Mouse (Mus musculus): ENCODE measurements at regions not wholly inside any gene's neighbourhood (a gene's known extent, or its start where the extent isn't known, plus 50 kb on each side); places are given as distances from the start of the nearest gene placed in this dataset.

DNA sequence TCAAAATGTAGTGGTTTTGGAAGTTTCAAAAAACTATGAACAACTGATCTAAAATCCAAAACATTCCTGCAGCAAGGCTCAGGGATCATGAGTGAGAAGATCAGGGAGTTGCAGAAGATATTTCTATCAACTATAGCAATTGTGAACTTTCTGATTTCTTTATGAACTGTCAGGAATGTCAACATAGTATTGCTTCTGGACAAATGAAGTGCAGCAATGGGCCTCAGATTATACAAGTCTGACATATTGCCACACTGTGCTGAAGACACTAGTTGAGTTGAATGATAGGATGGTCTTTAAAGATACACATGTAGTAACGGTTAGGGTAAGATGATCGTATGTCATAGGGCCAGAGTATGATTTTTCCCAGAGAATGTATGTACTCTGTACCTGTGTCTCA, 290.4 kb upstream of the Meox2 start:
- Histone ChIP-seq H3K9me3 (ENCODE audit: control insufficient read depth, low read length) (no peaks in the 10 kb centered on the region), H3K27ac (ENCODE audit: low read depth, low read length) (no peak overlapping the region), H3K9ac (ENCODE audit: low read depth, low read length) (no peak overlapping the region), H3K27me3 (replicated peaks; ENCODE audit: control insufficient read depth, insufficient read depth, low read length) (no peaks in the 10 kb centered on the region), H3K36me3 (ENCODE audit: control insufficient read depth, insufficient read depth, low read length) (no peaks in the 10 kb centered on the region), H3K4me1 (ENCODE audit: control insufficient read depth, insufficient read depth, low read depth, low read length) (no peaks in the 10 kb centered on the region), H3K4me2 (ENCODE audit: low read length) (no peak overlapping the region), H3K4me3 (ENCODE audit: low read length) (no peak overlapping the region)
- ATAC-seq = no peak
- 91% methylated on average over 2 of the region's 2 CpGs for WGBS

- no peak overlapping the region for H3K27ac ChIP-seq (ENCODE audit: low read depth, low read length)
- no peaks in the 10 kb centered on the region for H3K27me3 ChIP-seq (replicated peaks; ENCODE audit: control insufficient read depth, insufficient read depth, low read length)
- H3K9me3 ChIP-seq (ENCODE audit: control insufficient read depth, low read length) = no peaks in the 10 kb centered on the region
- H3K4me1 ChIP-seq (ENCODE audit: control insufficient read depth, insufficient read depth, low read depth, low read length) = no peaks in the 10 kb centered on the region
- WGBS = 95% methylated on average over 3 of the region's 3 CpGs
- H3K36me3 ChIP-seq (ENCODE audit: control insufficient read depth, insufficient read depth, low read length) = no peaks in the 10 kb centered on the region
- no peak overlapping the region for H3K4me3 ChIP-seq (ENCODE audit: low read length)
- H3K9ac ChIP-seq (ENCODE audit: low read depth, low read length) = no peak overlapping the region
- no peak overlapping the region for H3K4me2 ChIP-seq (ENCODE audit: low read length)
- ATAC-seq = no peak
Measured at GRCm38 (mm10) chr12:36818852-36819251, 289.5 kb upstream of the Meox2 start.

DNA sequence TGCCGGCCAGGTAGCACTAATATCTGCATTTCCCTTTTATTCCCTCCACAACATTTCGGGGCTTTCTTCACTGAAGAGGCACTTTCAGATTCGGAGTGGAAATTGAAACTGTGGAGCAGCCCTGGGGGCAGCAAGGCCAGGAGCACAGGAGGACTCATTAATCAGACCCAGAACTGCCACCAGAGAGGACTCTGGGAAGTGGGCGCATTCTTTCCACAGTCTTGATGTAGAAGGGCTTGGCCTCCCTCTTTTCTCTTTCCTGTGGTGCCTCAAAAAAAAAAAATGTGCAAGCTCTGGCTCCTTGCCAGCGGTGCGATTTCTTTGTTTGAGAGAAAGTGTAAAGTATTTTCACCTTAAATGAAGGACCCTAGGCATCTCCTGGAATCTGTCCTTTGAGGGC, 281.6 kb upstream of the Meox2 start:
- no peak overlapping the region for H3K4me3 ChIP-seq (ENCODE audit: low read length)
- no peaks in the 10 kb centered on the region for H3K4me1 ChIP-seq (ENCODE audit: control insufficient read depth, insufficient read depth, low read depth, low read length)
- H3K4me2 ChIP-seq (ENCODE audit: low read length) = no peak overlapping the region
- no peak for ATAC-seq
- no peak overlapping the region for H3K27ac ChIP-seq (ENCODE audit: low read depth, low read length)
- H3K36me3 ChIP-seq (ENCODE audit: control insufficient read depth, insufficient read depth, low read length) = no peaks in the 10 kb centered on the region
- H3K9me3 ChIP-seq (ENCODE audit: control insufficient read depth, low read length) = no peaks in the 10 kb centered on the region
- H3K27me3 ChIP-seq (replicated peaks; ENCODE audit: control insufficient read depth, insufficient read depth, low read length) = no peaks in the 10 kb centered on the region
- no peak overlapping the region for H3K9ac ChIP-seq (ENCODE audit: low read depth, low read length)
- WGBS = 71% methylated on average over 6 of the region's 6 CpGs

- Histone ChIP-seq H3K4me3 (ENCODE audit: low read length) (no peak overlapping the region), H3K36me3 (ENCODE audit: control insufficient read depth, insufficient read depth, low read length) (no peaks in the 10 kb centered on the region), H3K9me3 (ENCODE audit: control insufficient read depth, low read length) (no peaks in the 10 kb centered on the region), H3K9ac (ENCODE audit: low read depth, low read length) (no peak overlapping the region), H3K4me1 (ENCODE audit: control insufficient read depth, insufficient read depth, low read depth, low read length) (no peaks in the 10 kb centered on the region), H3K4me2 (ENCODE audit: low read length) (no peak overlapping the region), H3K27ac (ENCODE audit: low read depth, low read length) (no peak overlapping the region), H3K27me3 (replicated peaks; ENCODE audit: control insufficient read depth, insufficient read depth, low read length) (no peaks in the 10 kb centered on the region)
- ATAC-seq = no peak
- WGBS = 78% methylated on average over 14 of the region's 14 CpGs
Measured at GRCm38 (mm10) chr12:36831307-36831997, 276.9 kb upstream of the Meox2 start.

GRCm38 (mm10) chr12:36842957-36843356, 265.4 kb upstream of the Meox2 start:
- H3K4me1 ChIP-seq (ENCODE audit: control insufficient read depth, insufficient read depth, low read depth, low read length) = no peaks in the 10 kb centered on the region
- H3K4me3 ChIP-seq (ENCODE audit: low read length) = no peak overlapping the region
- no peaks in the 10 kb centered on the region for H3K36me3 ChIP-seq (ENCODE audit: control insufficient read depth, insufficient read depth, low read length)
- no peak overlapping the region for H3K27ac ChIP-seq (ENCODE audit: low read depth, low read length)
- ATAC-seq = no peak
- no peaks in the 10 kb centered on the region for H3K27me3 ChIP-seq (replicated peaks; ENCODE audit: control insufficient read depth, insufficient read depth, low read length)
- H3K9ac ChIP-seq (ENCODE audit: low read depth, low read length) = no peak overlapping the region
- no peaks in the 10 kb centered on the region for H3K9me3 ChIP-seq (ENCODE audit: control insufficient read depth, low read length)
- WGBS = 97% methylated on average over 1 of the region's 1 CpGs
- no peak overlapping the region for H3K4me2 ChIP-seq (ENCODE audit: low read length)

GRCm38 (mm10) chr12:36845130-36845529, 263.2 kb upstream of the Meox2 start:
- no peak overlapping the region for H3K9ac ChIP-seq (ENCODE audit: low read depth, low read length)
- ATAC-seq = no peak
- H3K4me3 ChIP-seq (ENCODE audit: low read length) = no peak overlapping the region
- H3K9me3 ChIP-seq (ENCODE audit: control insufficient read depth, low read length) = no peaks in the 10 kb centered on the region
- H3K27me3 ChIP-seq (replicated peaks; ENCODE audit: control insufficient read depth, insufficient read depth, low read length) = no peaks in the 10 kb centered on the region
- H3K4me1 ChIP-seq (ENCODE audit: control insufficient read depth, insufficient read depth, low read depth, low read length) = no peaks in the 10 kb centered on the region
- no peak overlapping the region for H3K4me2 ChIP-seq (ENCODE audit: low read length)
- H3K27ac ChIP-seq (ENCODE audit: low read depth, low read length) = no peak overlapping the region
- no peaks in the 10 kb centered on the region for H3K36me3 ChIP-seq (ENCODE audit: control insufficient read depth, insufficient read depth, low read length)

- H3K4me3 ChIP-seq (ENCODE audit: low read length) = no peak overlapping the region
- no peaks in the 10 kb centered on the region for H3K36me3 ChIP-seq (ENCODE audit: control insufficient read depth, insufficient read depth, low read length)
- H3K27ac ChIP-seq (ENCODE audit: low read depth, low read length) = no peak overlapping the region
- no peaks in the 10 kb centered on the region for H3K9me3 ChIP-seq (ENCODE audit: control insufficient read depth, low read length)
- H3K9ac ChIP-seq (ENCODE audit: low read depth, low read length) = no peak overlapping the region
- H3K27me3 ChIP-seq (replicated peaks; ENCODE audit: control insufficient read depth, insufficient read depth, low read length) = no peaks in the 10 kb centered on the region
- ATAC-seq = no peak
- H3K4me2 ChIP-seq (ENCODE audit: low read length) = no peak overlapping the region
- WGBS = 97% methylated on average over 2 of the region's 2 CpGs
- H3K4me1 ChIP-seq (ENCODE audit: control insufficient read depth, insufficient read depth, low read depth, low read length) = no peaks in the 10 kb centered on the region
Measured at GRCm38 (mm10) chr12:36849086-36849485, 259.3 kb upstream of the Meox2 start.

- no peak overlapping the region for H3K9ac ChIP-seq (ENCODE audit: low read depth, low read length)
- H3K4me2 ChIP-seq (ENCODE audit: low read length) = no peak overlapping the region
- H3K9me3 ChIP-seq (ENCODE audit: control insufficient read depth, low read length) = no peaks in the 10 kb centered on the region
- H3K36me3 ChIP-seq (ENCODE audit: control insufficient read depth, insufficient read depth, low read length) = no peaks in the 10 kb centered on the region
- no peaks in the 10 kb centered on the region for H3K27me3 ChIP-seq (replicated peaks; ENCODE audit: control insufficient read depth, insufficient read depth, low read length)
- no peaks in the 10 kb centered on the region for H3K4me1 ChIP-seq (ENCODE audit: control insufficient read depth, insufficient read depth, low read depth, low read length)
- 92% methylated on average over 7 of the region's 7 CpGs for WGBS
- ATAC-seq = no peak
- H3K27ac ChIP-seq (ENCODE audit: low read depth, low read length) = no peak overlapping the region
- no peak overlapping the region for H3K4me3 ChIP-seq (ENCODE audit: low read length)
Measured at GRCm38 (mm10) chr12:36863113-36863512, 245.2 kb upstream of the Meox2 start.

GRCm38 (mm10) chr12:36880724-36881123, 227.6 kb upstream of the Meox2 start:
- no peak overlapping the region for H3K27ac ChIP-seq (ENCODE audit: low read depth, low read length)
- no peaks in the 10 kb centered on the region for H3K27me3 ChIP-seq (replicated peaks; ENCODE audit: control insufficient read depth, insufficient read depth, low read length)
- H3K4me2 ChIP-seq (ENCODE audit: low read length) = no peak overlapping the region
- no peaks in the 10 kb centered on the region for H3K36me3 ChIP-seq (ENCODE audit: control insufficient read depth, insufficient read depth, low read length)
- no peaks in the 10 kb centered on the region for H3K9me3 ChIP-seq (ENCODE audit: control insufficient read depth, low read length)
- H3K9ac ChIP-seq (ENCODE audit: low read depth, low read length) = no peak overlapping the region
- ATAC-seq = no peak
- 97% methylated on average over 1 of the region's 1 CpGs for WGBS
- H3K4me3 ChIP-seq (ENCODE audit: low read length) = no peak overlapping the region
- no peaks in the 10 kb centered on the region for H3K4me1 ChIP-seq (ENCODE audit: control insufficient read depth, insufficient read depth, low read depth, low read length)

GRCm38 (mm10) chr12:36913364-36913763, 195.0 kb upstream of the Meox2 start:
- H3K27me3 ChIP-seq (replicated peaks; ENCODE audit: control insufficient read depth, insufficient read depth, low read length) = no peaks in the 10 kb centered on the region
- H3K9ac ChIP-seq (ENCODE audit: low read depth, low read length) = no peak overlapping the region
- no peaks in the 10 kb centered on the region for H3K36me3 ChIP-seq (ENCODE audit: control insufficient read depth, insufficient read depth, low read length)
- ATAC-seq = peak; percentile 85
- no peak overlapping the region for H3K4me3 ChIP-seq (ENCODE audit: low read length)
- H3K9me3 ChIP-seq (ENCODE audit: control insufficient read depth, low read length) = no peaks in the 10 kb centered on the region
- no peak overlapping the region for H3K4me2 ChIP-seq (ENCODE audit: low read length)
- no peak overlapping the region for H3K27ac ChIP-seq (ENCODE audit: low read depth, low read length)
- peaks cover 5% of the 10 kb centered on the region for H3K4me1 ChIP-seq (ENCODE audit: control insufficient read depth, insufficient read depth, low read depth, low read length)

Measured in hindbrain, embryonic 16.5 days (tissue).